Mouse (Mus musculus) lung, postnatal 0 days (tissue): ENCODE measurements around the gene Bmp8a.

Experiments used
- CTCF ChIP-seq: IDR thresholded peaks from 2 replicates; pipeline ENCODE4 v1.5.1; 2016; ENCODE audit warnings: antibody characterized with exemption, mild to moderate bottlenecking
- EP300 ChIP-seq: IDR thresholded peaks from 2 replicates; pipeline ENCODE4 v1.6.1; 2016; ENCODE audit warnings: antibody characterized with exemption, mild to moderate bottlenecking, control low read depth

DNA sequence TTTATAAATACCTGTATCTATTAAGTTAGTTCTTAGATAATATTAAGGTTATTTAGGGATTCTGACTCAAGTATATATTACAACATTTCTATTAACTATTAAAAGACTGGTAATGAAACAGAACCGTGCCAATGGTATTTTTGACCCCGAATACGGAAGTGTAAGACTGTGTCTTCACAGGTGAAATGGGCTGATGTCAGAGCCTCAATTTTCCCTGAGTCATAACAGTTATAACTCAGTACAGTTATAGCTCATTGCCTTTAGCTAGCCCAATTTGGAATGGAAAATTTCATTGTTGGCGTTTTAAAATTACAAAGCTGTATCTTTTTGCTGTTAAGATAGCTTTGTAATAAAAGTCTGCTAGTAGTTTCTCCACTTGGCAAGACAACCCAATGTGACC, 20.5 kb upstream of the Bmp8a start:
- TF ChIP-seq CTCF (no peak), EP300 (no peak)
